Mouse (Mus musculus) c-Kit-positive CD71-positive TER-119-negative erythroid progenitor cells, embryonic 14.5 days (primary cell): ENCODE results near the gene Fam49a.

Experiments used
- DNase-seq: peaks from one replicate; pipeline ENCODE4 v3.0.0-alpha.2; 2013; ENCODE audit warnings: low read depth

The Fam49a gene

GRCm38 (mm10) chr12:12270495-12270894, 8.6 kb downstream of the Fam49a start:
- DNase-seq, result no peak

GRCm38 (mm10) chr12:12274115-12274514, 12.2 kb downstream of the Fam49a start:
- no peak for DNase-seq

GRCm38 (mm10) chr12:12275124-12275779, 13.3 kb downstream of the Fam49a start:
- no peak for DNase-seq

DNA sequence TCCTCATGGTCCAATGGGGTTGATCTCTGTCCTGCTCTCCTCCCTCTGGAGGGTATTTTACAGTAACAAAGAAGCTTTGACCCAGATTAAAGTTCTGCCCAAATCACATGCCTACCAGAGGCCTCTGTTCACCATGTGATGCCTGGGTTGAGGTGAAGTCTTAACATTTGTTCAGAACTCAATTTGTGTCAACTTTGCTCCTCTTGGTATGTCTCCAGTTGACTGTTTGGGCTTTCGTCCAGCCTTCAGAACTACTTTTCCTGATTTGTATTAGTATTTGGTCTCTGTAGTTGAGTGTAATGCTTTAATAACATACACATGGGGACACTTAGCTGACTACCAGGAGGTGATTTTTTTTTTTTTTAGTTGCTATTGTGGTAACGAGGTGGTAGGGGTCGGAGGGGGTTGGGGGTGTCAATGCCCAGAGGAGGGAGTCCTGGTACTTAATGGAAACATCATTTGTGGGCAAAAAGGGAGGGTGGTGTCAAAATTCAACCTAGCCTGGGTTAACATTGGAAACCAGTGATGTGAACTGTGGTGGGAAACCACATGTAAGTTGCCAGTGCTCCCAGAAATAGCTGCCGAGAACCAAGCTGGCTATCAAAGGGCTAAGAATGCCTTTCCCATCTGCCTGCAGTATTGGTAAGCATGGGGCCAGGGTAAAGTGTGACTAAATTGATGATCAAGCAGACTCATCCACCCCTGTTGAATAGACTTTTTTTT, 16.0 kb downstream of the Fam49a start:
- no peak for DNase-seq

- no peak for DNase-seq
Observed at GRCm38 (mm10) chr12:12278464-12278872, 16.5 kb downstream of the Fam49a start.

DNA sequence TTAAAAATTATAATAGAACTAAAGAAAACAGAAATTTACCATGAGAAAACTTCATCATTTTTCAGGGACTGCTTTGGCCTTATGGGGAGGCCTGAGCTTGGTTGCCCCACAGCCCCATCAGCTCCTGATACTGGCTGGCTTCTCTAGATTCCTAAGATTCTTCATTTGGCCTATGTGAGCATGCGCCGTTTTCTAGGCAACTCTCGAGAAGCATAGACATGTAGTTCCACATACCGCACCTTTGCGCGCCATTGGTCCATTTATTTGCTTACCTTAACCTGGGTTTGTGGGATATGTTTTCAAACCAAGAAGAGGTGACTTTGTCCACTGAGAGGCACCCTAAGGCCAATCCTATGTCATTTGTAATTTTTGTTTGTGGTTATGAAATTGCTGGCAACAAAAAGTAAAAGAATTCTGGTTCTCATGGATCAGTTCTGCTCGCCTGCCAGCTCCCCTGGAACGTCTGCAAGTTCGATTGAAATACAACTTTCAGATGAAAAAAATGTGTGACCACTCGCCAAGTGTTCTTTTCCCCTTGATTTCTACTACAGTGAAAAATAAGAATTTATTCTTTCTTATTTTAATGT, 21.9 kb downstream of the Fam49a start:
- DNase-seq, result no peak

DNA sequence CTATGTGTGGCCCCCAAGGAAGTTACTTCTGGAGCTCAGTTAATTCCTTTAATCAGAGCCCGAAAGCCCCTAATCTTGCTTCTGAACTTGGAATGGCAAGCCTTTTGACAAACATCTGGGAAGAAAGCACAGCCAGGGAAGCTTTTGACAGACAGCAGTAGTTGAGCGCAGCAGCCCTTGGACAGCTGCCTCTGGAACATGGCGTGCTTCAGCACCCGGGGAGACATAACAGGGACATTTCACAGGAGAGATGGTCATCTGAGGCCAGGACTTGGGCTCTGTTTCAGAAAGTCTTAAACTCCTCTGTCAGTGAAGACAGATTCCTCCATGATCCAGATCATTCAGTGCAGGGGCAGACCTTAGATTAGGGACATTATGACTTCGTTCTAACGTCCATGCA, 22.6 kb downstream of the Fam49a start:
- DNase-seq, result no peak

DNA sequence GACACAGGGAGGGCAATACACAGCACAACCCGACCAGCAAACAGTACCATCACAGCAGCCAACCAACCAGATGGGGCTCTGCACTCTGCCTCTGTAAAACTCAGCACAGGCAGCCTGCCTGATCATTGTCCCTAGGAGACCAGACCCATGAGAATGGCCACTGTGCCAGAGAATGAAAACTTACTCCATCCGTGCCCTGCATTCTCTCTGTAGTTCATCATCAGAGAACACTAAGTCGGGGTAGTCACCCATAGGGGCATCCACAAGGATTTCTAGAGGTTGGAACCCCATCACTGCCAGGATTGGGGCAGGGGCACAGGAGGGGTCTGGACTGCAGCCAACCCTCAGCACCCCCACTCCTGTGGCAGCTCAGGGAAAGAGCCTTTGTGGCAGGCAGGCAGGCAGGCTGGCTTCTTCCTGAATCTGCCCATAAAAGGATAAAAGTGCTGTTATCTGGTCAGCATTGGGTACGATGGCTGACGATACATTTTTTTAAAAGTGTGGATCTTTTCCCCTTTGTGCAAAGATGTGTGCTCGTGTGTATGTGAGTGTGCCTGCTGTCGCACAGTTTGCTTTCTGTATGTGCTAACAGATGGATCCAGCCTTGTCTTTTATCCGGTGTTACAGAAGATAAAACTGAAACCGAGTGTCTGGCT, 25.3 kb downstream of the Fam49a start:
- no peak for DNase-seq

GRCm38 (mm10) chr12:12287787-12288132, 25.8 kb downstream of the Fam49a start:
- DNase-seq, result no peak

DNA sequence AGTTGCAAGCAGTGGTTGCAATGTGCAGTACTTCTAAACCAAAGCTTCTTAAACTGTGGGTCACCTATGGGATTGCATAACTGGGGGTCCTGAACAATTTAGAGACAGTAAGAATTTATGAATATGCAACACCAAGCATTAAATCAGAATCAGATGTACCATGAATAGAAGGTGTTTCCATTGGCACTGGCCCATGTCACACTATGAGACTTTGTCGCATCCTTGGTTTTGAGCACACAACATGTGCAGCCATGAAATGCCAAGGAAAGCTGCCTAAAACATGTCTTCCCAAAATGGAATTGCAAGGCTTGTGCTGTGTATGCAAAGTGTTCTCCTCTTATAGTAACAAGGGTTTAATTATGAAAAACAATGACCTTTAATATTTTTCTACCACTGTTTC, 26.6 kb downstream of the Fam49a start:
- DNase-seq, result no peak

DNA sequence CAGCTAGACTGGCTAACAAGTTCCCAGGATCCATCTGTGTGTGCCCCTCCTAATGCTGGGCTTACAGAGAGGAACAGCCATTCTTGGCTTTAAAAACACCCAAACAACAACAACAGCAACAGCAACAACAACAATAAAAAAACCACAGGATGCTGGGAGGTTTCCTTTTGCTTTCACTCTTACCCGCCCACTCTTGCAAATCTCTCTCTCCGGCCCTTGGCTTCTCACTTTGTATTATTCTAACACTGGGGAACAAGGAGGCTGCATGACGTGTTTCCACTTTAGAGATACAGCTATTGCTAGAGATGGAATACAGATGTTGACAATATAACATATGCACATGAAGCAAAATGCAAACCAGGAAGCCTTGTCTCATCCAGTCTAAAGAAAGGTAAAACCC, 27.7 kb downstream of the Fam49a start:
- DNase-seq, result no peak

GRCm38 (mm10) chr12:12292043-12292618, 30.2 kb downstream of the Fam49a start:
- DNase-seq, result no peak

GRCm38 (mm10) chr12:12294380-12295171, 32.6 kb downstream of the Fam49a start:
- DNase-seq, result no peak

- DNase-seq, result no peak
Observed at GRCm38 (mm10) chr12:12298451-12298850, 36.5 kb downstream of the Fam49a start.

DNA sequence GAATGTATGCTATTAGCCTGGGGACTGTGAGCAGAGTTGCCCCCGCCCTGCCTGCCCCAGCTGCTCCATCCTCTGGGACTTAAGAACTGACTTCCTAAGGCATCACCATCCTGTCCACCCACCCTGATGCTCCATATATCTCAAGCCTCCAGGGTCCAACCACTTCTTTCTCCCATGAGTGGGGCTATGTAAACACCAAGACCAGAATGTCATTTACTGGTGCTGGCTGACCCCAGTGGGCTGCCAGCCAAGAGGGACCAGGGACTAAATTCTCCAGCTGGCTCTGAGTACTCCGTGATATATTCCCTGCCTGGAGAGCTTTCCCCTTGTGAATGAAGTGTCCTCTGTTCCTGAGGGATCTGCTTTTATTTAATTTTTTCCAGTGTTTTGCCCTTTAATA, 37.4 kb downstream of the Fam49a start:
- no peak for DNase-seq

- DNase-seq, result no peak
Observed at GRCm38 (mm10) chr12:12301149-12301548, 39.2 kb downstream of the Fam49a start.

DNA sequence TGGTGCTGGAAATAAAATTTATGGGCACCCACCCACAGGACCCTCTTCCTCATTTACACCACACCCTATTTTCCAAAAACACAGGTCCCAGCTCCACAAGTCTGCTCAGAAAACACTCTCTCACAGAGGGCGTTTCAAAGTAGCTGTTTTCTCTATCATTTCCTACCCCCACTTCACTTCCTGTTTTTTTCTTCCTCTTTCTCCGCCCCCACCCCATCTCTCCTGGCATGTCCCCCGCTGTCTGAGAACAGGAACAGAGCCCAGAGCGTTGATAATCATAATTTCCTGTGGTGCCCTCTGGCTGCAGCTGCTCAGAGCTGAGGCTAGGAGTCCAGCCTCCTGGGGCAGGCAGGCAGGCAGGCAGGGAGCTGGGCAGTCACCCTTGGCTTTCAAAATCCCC, 39.9 kb downstream of the Fam49a start:
- no peak for DNase-seq

DNA sequence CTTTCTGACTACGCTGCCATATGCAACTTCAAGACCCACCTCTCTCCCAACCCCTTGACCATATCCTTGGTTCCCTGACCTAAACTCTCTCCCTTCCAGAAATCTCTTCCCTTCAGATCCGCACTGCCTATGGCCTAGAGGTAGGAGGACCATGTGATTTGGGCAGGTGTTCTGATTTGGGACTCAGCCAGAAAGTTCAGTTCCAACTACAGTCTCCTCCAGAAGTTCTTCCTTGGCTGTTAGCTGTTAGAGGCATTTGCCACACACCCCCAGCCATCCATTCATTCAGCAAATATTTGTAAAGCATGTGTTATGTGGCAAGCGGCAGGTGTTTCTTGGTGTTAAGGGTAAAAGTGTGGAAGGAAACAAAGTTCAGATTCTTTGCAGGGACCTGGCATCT, 44.3 kb downstream of the Fam49a start:
- DNase-seq, result no peak

- no peak for DNase-seq
Observed at GRCm38 (mm10) chr12:12306814-12307213, 44.9 kb downstream of the Fam49a start.

DNA sequence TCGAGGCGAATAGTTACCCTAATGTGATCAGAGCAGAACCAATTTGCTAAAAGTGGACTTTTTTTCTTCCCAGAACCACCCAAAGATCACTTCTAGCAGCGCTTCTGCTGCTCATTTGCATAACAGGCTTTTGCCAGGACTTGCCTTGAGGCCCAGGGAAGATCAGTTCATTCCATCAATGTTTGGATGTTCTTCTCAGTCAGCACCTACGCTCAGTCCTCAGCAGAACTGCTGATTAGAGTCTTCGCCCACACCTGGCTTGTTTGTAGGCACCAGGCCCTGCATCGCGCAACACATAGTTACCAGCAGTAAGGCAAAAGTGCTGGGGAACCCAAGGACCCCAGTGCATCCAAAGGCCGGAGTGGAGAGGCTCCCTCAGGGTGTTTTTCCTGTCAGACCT, 45.3 kb downstream of the Fam49a start:
- no peak for DNase-seq

DNA sequence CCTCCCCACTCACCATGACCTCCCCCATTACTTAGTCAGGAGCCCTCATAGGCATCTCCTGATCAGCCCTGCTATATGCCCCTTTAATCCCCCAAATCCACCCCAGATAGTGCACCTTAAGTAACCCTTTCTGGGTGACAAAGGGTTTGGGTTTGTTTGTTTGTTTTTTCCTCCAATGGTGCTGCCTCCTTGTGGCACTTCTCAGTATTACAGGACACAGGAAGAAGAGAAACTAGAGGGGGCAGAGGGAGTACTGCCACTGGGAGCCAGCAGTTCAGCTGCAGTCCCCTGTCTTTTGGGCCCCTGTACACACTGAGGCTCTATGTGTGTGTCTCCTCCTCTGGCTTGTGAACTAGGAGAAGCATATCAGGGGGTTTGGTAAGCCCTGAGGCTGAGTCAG, 51.5 kb downstream of the Fam49a start:
- peak; percentile 23 for DNase-seq

- DNase-seq, result no peak
Observed at GRCm38 (mm10) chr12:12313919-12314318, 52.0 kb downstream of the Fam49a start.
